Mouse (Mus musculus): Measurements from ENCODE around the gene Ppib.

Ppib gene

GRCm38 (mm10) chr9:66078072-66078471, 18.1 kb downstream of the Ppib start:
- DNase-seq (ENCODE audit: low spot score in 2 of 2) = no peak

GRCm38 (mm10) chr9:66078493-66078892, 18.5 kb downstream of the Ppib start:
- no peak for DNase-seq (ENCODE audit: low spot score in 2 of 2)

- no peak for DNase-seq (ENCODE audit: low spot score in 2 of 2)
Measured at GRCm38 (mm10) chr9:66080804-66081459, 20.9 kb downstream of the Ppib start.

- DNase-seq (ENCODE audit: low spot score in 2 of 2) = no peak
Measured at GRCm38 (mm10) chr9:66081999-66082398, 22.0 kb downstream of the Ppib start.

- DNase-seq (ENCODE audit: low spot score in 2 of 2) = no peak
Measured at GRCm38 (mm10) chr9:66084171-66084570, 24.1 kb downstream of the Ppib start.

GRCm38 (mm10) chr9:66087062-66087461, 27.0 kb downstream of the Ppib start:
- DNase-seq (ENCODE audit: low spot score in 2 of 2) = no peak

- peak; percentile 35 to 52 for DNase-seq (ENCODE audit: low spot score in 2 of 2)
Measured at GRCm38 (mm10) chr9:66088411-66088810, 28.4 kb downstream of the Ppib start.

GRCm38 (mm10) chr9:66090593-66091244, 30.7 kb downstream of the Ppib start:
- no peak for DNase-seq (ENCODE audit: low spot score in 2 of 2)

- DNase-seq (ENCODE audit: low spot score in 2 of 2) = no peak
Measured at GRCm38 (mm10) chr9:66091327-66092231, 31.6 kb downstream of the Ppib start.

- DNase-seq (ENCODE audit: low spot score in 2 of 2) = no peak
Measured at GRCm38 (mm10) chr9:66092664-66093063, 32.6 kb downstream of the Ppib start.

- no peak for DNase-seq (ENCODE audit: low spot score in 2 of 2)
Measured at GRCm38 (mm10) chr9:66101577-66101976, 41.6 kb downstream of the Ppib start.

GRCm38 (mm10) chr9:66102668-66103067, 42.6 kb downstream of the Ppib start:
- no peak for DNase-seq (ENCODE audit: low spot score in 2 of 2)

GRCm38 (mm10) chr9:66104601-66105000, 44.6 kb downstream of the Ppib start:
- DNase-seq (ENCODE audit: low spot score in 2 of 2) = no peak

- no peak for DNase-seq (ENCODE audit: low spot score in 2 of 2)
Measured at GRCm38 (mm10) chr9:66105168-66105567, 45.1 kb downstream of the Ppib start.

- DNase-seq (ENCODE audit: low spot score in 2 of 2) = no peak
Measured at GRCm38 (mm10) chr9:66109574-66109973, 49.6 kb downstream of the Ppib start.

GRCm38 (mm10) chr9:66110126-66110525, 50.1 kb downstream of the Ppib start:
- DNase-seq (ENCODE audit: low spot score in 2 of 2) = no peak

GRCm38 (mm10) chr9:66110611-66111379, 50.8 kb downstream of the Ppib start:
- DNase-seq (ENCODE audit: low spot score in 2 of 2) = no peak

GRCm38 (mm10) chr9:66114341-66114740, 54.3 kb downstream of the Ppib start:
- DNase-seq (ENCODE audit: low spot score in 2 of 2) = peak in 1 of 2 experiments; percentile 18
